Mouse (Mus musculus) embryo, embryonic 11 days (tissue): ENCODE measurements at regions not wholly inside any gene's neighbourhood (a gene's known extent, or its start where the extent isn't known, plus 50 kb on each side); places are given as distances from the start of the nearest gene placed in this dataset.

ENCODE experiments used
- DNase-seq: peaks from one replicate; pipeline ENCODE4 v3.0.0-alpha.2; 2015

DNA sequence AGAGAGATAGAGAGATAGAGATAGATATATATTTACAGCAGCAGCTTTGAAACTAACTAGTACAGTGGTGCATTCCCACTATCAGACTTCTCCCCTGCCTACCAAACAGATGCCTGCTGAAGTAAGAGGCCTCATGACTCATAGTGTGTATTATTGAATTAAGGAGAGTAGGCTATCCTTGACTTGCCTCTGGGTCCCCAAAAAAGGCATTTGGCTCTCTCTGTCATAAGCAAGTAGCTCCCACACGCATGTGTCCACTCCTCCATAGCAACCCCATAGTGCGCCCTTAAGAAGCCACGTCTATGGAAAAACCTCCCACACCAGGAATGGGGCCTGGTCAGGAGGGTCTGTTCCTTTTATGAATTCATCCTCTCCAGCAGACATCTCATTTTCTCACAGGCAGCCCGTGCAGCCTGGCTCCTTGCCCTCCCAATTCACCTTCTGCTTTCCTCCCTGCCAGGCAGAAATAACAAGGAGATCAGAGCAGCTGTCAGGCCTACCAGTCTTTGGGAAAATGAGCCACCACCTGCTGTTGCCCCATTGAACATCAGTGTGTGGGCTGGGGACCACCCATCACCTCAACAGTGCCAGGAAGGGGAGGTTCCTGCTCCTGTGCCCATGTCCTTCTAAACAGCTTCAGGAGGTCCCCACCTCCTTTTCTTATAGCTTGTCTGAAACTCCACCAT is 208.5 kb upstream of the Mocs1 start:
- DNase-seq, result no peak

DNA sequence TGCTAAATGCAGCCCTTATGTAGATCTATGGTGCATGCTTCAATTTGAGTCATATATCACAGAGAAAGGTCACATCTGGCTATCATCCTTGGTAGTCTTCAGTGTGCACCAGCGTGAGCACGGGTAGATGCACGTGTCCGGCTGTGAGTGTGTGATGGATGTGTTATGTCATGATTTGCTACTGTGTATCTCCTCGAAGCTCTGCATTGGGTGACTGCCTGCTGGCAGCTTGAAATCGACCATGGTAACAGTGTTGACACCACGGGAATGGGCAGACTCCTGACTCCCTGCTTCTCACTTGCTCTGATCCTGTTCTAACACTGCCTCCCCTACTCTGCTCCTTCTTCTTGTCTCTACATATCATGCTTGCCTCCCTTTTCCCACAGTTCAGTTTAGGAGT is 204.9 kb upstream of the Mocs1 start:
- no peak for DNase-seq

DNA sequence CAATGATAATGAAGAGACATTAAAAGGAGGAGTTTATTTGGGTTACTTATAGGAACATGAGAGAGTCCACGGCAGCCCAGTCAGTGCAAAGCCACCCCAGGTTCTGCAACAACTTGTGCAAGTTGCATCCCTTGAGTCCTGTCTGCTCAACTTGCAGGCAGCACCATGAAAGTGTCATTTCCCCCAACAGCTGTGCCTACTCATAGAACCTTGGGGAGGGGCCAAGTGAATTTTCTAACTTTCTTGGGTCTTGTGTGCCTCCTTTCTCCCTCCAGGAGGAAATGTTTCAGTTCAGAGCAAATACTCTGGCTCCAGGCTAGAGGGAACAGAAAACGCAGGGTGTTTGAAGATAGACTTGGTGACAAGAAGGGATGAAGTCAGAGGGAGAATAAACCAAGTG is 204.5 kb upstream of the Mocs1 start:
- no peak for DNase-seq

DNA sequence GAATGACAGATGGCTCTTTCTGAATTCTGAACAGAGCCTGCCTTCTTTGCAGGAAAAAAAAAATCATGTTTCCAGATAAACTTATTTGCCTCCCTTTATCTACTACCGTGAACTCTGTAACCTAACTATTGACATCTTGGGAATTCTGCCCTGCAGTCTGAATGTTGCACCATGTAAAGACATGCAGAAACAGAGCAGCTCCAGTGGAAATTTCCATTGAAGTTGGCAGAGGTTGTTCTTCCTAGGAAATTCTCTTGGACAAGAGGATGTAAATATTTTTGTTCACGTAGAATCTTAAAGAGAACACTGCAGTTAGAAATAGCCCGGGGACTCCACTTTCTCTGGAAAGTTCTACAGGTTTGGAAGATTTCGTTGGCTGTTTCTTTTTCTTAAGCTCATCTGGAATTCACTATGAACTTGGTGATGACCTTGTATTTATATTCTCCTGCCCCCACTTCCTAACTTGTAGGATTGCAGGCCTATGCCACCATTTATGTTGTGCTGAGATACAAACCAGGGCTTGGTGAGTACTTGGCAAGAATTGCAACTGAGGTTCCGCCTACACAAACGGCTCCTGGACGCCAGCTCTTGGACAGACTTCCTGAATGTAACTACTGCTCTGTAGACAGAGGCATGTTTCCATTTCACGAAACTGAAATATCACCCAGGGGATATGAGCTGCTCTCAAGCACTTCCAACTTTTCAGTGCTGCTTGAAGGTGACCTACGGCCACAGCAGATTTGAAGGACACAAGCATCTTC is 202.7 kb upstream of the Mocs1 start:
- DNase-seq, result no peak

DNA sequence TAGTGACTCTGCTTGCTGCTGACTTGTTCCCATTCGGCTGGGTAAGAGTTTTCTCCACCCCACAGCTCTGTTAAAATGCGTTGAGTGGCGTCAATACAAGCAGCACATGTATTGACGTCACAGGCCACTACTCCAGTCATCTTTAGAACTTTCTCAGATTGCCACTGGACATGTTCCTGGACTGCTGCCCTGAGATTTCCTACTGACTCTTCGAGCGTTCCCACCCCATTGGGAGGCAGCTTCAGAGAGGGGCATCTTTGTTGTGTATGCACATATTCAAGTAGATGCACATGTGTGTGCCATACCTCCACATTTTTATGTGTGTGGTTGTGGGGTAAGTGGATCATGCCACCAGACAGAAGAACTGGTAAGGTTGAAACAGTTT is 202.2 kb upstream of the Mocs1 start:
- DNase-seq, result no peak

DNA sequence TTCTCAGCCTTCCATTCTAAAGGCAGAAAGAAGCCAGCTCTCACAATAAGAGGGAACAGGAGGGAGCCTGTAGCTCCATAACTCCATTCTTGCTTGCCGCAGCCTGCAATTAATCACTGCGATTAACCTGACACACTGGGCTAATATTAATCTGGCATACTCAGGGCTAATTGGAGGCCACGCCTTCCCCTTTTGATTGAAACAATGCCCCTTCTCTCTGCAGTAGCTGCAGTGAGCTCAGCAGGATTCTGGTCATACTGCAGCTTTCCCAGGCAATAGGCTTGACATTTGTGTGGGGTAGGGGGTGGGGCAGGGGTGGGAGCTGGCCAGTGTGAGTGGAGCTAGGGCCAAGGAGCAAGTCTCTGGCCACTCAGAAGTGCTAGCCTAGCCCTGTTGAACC is 196.9 kb upstream of the Mocs1 start:
- DNase-seq, result peak; percentile 55

DNA sequence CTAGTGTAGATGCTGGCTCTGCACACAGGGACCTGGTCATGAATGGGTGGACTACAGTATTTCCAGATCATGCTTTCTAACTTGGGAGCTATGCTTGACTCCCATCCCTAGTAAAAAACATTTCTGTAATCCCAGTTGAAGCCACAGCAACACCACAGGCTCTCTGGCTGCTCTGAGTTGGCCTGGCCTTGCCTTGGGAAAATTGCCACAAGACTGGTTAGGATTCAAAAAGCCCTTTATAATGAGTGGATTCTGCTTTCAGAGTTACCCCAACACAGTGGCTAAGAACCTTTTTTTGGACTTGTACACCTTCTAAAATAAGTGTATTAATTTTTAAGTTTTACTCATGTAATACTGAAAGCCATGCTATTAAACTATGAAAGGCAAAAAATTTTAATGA is 188.1 kb upstream of the Mocs1 start:
- no peak for DNase-seq

DNA sequence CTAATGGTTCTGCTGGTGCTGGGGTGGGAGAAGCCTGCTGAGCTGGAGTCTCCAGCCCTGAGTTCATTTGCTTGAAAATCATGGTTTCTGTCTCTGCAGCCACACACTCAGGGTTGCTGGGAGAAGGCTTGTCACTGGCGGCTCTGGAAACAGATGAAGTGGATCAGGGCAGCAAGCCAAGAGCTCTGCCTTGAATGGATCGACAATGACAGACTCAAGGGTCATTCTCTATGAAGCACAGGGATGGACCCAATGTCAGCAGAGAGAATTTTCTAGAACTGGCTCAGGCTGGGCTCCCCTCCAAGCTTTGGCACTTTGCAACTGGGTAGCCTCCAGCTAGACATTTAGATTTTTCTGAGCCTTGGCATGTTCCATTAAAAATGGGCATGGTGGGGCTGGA is 184.7 kb upstream of the Mocs1 start:
- no peak for DNase-seq

DNA sequence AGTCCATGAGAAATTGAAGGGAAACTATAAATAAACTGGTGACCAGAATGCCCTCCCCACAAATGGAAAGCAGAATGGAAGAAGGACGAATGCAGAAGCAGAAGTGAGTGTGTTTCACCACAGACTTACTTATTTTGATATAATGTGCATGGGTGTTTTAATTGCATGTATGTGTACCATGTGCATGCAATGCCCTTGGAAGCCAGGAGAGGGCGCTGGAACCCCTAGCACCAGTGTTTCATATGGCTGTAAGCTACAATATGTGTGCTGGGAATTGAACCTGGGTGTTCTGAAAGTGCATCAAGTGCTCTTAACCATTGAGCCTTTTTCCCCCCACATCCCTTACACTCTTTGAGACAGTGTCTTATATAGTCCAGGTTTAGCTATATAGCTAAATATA is 183.1 kb upstream of the Mocs1 start:
- DNase-seq, result no peak

DNA sequence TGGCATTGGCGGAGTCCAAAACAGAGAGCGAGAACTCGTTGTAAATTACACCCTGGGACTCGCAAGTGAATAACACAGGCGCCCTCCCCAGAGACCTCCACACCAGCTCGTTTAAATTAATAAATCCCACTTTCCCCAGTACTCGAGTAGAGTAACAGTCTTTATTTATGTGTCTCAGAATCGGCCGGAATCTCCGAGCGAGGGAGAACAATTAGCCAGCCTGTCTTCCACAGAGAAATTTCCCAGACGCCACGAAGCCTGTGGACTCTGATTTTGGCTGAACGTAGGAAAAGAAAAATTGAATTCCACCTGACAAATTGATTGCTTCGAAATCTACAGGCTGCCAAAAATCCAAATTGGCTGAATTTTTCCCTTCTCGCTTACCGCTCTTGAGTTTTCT is 180.9 kb upstream of the Mocs1 start:
- peak; percentile 28 for DNase-seq

DNA sequence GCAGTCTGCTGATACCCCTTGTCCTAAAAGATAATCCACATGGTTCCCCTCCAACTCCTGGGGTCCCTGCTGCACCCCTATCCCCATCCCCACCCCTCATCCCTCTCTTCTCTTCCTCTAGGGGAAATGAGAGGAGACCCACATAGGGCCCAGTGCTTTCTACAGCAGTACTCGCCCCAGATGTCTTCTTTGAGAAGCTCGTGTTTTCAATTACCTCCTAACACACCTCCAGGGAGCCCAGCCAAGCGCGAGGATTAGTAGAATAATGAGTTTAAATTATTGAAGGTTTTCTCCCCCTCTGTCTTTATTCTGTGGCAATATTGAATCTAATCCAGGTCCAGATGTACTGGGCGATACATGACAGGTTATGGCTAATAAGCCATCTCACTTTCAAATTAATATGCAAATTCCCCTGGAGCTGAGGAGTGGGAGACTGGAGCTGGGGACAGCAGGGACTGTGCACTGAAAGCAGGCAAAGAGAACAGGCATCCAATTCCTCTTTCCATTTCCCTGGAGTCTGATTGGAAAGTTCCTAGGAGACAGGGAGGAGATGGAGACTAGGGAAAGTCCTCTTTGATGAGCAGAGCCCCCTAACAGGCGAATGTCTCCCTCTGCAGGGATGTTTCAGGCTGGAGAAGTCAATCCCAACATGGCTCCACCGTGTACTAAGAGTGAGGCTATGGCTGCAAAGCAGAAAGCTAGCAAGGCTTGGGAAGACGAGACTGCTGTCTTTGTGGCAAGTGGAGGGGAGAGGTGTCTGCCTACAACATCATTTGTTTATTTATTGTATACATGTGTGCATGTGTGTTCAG is 177.2 kb upstream of the Mocs1 start:
- DNase-seq, result peak; percentile 9

DNA sequence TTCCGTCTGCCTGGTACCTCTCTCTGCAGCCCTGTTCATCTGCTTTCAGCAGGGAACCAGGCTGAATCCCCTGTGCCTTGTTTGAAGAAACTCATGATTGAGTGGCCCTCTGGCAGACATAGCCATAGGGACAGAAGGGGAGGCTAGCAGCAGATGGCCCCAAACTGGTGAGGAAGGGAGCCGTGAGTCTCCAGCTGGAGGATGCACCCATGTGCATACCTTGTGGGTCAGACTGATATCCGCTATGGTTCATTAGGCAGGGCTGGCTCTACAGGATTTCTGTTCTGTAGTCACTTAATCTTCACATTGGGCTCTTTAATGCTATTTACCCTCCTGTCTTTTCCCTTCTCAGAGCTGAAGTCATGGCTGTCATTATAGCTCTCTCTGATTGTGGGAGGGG is 175.9 kb upstream of the Mocs1 start:
- no peak for DNase-seq

DNA sequence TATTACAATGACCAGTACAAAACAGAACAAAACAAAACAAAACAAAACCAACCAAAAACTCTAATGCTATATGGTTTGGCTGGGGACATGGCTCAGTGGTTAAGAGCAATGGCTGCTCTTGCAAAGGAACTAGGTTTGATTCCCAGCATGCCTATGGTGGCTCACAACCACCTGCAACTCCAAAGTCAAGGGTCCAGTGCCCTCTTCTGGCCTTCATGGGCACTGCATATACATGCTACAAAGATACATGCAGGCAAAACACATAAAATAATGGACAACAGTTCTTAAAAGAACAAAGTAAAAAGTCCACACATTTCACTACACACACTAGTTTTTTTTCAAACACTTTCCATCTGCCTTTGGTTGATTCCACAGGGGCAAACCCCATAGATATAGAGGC is 169.7 kb upstream of the Mocs1 start:
- DNase-seq, result no peak

DNA sequence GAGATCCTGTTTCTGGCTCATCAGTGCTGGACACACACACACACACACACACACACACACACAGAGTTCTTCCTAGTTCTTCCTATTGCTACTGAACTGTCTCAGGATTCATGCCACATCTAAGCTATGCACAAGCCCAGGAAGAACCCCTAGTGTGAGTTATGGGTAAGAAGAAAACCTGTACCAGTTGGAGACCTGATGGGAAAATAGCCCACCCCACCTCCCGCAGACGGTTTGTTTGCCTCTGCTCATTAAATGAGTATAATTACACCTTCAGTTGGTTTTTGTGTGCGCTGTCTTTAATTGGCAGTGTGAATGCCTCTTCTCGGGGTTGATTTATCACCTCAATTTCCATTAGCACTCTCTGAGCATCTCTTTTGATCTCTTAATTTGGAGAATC is 165.8 kb upstream of the Mocs1 start:
- DNase-seq, result no peak

DNA sequence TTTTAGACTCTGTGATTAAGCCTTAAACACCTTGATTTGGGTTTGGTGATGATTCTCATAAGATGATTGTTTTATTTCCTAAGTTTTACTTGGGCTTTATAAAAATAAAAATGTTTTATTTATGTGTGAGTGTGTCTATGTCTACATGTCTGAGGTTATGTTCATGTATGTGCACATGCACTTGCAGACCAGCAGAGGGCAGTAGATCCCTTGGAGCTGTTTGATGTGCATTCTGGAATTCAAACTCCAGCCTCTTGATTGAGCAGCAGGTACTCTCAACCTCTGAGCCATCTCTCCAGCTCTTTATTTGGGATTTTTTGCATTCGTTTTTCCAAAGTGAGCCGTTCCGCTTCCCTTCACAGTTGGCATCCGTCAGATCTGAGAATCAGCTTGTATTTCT is 161.8 kb upstream of the Mocs1 start:
- DNase-seq, result peak; percentile 40

DNA sequence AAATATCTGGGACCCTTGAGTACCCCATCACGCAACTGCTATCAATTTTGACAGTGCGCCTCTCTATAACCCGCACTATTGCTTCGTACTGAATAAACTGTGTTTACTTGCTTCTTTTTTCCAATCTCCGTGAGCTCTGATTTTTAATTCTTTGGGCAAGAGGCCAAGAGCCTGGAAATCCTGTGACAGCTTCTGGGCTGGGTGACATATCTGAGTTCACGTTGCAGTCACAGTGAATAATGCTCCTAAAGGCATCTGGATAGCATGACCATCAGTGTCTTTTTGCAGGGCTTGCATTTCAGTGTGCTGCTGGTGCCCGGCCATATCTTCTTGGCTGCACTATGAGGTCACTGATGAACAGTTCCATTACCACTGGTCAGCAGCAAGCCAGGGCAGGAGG is 158.2 kb upstream of the Mocs1 start:
- no peak for DNase-seq

DNA sequence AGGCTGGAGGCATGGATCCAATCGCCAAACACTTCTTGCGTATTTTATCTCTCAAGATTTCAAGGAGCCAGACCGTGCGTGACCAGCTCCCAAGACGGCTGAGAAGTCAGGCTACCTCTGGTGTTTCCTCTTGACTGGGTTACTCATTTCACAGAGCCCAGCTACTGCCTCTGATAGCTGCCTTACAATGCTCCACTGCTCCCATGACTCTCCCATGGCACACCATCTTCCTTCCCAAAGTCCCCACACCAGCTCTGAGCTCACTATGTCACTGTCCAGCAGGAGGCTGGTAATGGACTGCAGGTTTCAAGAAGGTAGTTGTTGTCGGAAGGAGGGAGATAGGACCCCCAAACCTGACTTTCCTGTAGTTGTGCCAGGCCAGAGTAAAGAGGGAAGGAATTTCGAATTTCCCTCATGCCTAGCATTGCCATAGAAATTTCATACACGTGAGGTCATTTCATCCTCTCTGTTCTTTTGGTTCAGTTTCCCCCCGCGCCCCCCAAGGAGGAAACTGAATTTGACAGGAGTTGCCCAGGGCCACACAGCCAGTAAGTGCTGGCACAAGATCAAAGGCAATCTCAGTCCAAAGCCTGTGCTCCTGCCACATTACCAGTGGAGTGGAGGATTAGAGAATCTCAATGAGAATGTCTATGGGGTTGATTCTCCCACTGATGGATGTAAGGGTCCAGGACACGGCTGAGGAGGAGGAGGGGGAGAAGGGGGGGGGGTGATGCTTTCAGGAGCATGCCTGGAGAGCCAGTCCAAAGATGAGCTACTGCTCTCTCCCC is 155.3 kb upstream of the Mocs1 start:
- no peak for DNase-seq

DNA sequence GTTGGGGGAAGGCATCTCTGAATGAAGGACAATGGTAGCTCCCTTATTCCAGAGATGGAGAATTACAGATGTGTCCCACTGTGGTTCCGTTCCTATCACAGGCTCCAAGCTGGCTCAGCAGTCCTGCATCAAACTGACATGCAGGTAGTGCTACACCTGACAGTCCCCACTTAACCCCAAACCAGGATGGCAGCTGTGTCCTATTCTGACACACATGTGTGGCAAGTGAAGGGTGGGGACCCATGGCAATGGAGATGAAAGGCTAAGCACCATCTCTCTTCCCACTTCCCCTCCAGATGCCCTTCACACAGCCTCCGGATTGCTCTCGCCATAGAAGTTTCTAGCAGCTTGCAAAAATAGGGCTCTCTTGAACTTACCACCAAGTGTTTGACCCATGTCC is 153.2 kb upstream of the Mocs1 start:
- DNase-seq, result no peak

DNA sequence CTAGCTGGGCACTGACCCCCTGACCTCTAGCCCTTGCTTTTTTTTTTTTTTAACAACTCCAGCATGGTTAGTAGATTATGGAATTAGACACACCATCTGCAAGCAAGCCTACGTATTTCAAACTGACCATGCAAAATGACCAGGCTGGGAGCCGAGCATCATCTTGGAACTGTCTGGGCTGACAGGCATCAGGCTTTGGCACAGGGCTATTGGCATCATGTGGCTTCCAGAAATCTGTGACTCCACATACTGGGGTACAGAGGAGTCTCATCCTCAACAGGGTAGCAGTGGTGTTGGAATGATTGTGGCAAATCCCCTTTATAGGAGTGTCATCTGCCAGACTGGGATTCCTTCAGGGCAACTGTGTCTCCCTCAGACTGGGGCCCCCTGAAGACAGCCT is 152.7 kb upstream of the Mocs1 start:
- no peak for DNase-seq

DNA sequence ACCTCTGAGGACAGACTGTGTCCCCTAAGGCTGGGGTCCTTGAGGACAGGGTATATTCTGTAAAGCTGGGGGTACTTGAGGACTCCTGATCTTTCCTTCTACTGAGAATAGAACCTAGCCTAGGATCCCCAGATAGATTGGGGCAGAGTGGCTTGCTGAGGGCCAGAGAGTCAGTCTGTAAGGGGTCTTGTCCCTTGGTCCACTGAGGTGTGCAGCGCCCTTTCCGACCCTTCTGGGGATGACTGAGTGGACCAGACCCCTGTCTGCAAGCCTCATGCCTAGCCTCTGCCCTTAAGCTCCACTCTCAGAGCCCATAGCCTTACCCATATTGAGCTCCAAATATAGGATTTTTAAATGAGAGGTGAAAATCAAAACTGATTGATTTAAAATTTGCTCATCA is 152.2 kb upstream of the Mocs1 start:
- no peak for DNase-seq

DNA sequence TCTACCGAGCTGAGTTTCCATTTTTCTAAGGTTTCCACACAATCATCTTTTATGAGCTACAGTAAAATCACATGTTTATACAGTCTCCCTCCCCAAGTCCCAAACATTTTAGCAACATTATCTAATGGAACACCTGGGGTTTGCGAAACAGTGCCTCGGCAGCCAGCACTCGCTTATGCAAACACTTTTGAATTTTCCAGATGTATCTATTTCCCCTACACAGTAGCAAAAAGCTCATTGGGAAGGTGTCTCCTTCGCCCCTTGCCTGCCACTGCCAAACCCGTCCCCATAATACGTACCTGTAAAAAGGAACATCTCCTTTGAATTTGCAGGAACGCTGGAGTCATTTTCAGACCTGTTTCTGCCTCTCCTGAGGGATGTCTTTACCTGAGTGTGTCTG is 149.6 kb upstream of the Mocs1 start:
- no peak for DNase-seq

DNA sequence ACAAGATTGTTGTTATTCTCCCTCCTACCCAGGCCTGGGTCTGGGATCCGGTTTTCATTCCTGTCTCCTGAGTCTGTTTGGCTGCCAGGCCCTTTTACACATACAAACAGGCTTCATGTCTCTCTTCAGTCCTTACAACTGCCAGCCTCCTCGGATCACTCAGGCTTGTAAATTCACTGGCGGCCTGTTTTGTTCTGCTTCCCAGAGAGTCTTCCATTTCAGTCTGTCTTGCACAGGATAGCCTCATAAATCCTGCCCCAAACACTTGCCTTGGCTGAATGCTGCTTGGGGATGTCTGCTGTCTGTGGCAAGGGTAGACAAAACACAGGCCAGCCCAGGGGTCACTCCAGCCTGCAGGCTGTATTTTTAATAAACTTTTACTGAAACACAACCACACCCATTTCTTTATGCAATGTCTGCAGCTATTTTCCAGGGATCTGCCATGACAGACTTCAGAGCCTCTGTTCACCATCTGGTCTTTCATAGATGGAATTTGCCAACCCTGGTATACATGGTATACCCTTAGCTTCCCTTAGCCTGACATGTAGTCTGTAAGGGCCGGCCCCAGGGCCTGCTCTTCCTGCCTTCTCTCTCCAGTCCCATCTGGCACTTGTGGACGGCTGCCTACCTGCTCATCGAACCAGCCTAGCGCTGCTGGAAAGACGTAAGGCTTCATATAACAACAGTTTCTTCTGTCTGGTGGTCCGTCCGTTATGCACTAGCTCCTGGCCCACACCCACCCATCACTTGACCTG is 149.0 kb upstream of the Mocs1 start:
- peak; percentile 47 for DNase-seq

DNA sequence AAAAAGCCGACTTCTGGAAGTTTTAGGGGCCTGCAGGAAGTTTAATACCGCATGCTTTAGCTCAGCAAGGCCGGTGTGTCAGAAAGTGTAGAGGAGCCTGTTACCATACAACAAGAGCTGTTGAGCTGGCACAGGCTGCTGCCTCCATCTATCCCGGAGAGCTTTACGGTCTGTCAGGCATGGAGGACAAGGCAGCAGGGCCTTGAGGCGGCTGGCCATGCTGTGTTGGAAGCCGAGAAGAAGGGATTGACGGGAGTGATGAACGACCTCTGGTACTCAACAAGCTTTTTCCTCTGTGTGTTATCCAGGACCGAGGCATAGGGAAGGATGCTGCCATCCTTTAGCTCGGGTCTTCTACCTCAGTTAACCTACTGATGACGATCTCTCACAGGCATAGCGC is 146.8 kb upstream of the Mocs1 start:
- no peak for DNase-seq
